Mouse (Mus musculus) kidney, adult 2 months (tissue): ENCODE data around the gene Got1. TPM values are rescaled to one million over a fixed set of nuclear protein-coding genes. Genes with fewer than 3 reads are reported as not detected.
"Not testable (repeated sequence)": the region's sequence is repeated elsewhere in the genome, so short reads cannot be mapped to it uniquely, and the experiment has no call there.

Experiments used
- DNase-seq: peaks from one replicate; pipeline ENCODE4 v3.0.0; 2021
- H3K27ac ChIP-seq: fragments of 200-500 bp; 2 replicates; pipeline ENCODE4 v1.5.1; 2012; ENCODE audit warnings: low read depth, low read length, control low read depth, inconsistent platforms; ENCODE audit not compliant: insufficient read depth
- H3K27me3 ChIP-seq: fragments of 200-500 bp; replicated peaks from 2 replicates; pipeline ENCODE4 v1.6.1; 2012; ENCODE audit warnings: mild to moderate bottlenecking, moderate library complexity, low read length, inconsistent platforms; ENCODE audit not compliant: control insufficient read depth, insufficient read depth
- H3K36me3 ChIP-seq: fragments of 200-500 bp; 2 replicates; pipeline ENCODE4 v1.6.1; 2012; ENCODE audit warnings: mild to moderate bottlenecking, moderate library complexity, low read length, inconsistent platforms; ENCODE audit not compliant: control insufficient read depth, insufficient read depth
- H3K4me1 ChIP-seq: fragments of 200-500 bp; 2 replicates; pipeline ENCODE4 v1.6.1; 2011; ENCODE audit warnings: low read length; ENCODE audit not compliant: control insufficient read depth, insufficient read depth
- H3K4me3 ChIP-seq: fragments of 200-500 bp; 2 replicates; pipeline ENCODE4 v1.5.1; 2011; ENCODE audit warnings: mild to moderate bottlenecking, low read depth, low read length, control low read depth; ENCODE audit not compliant: insufficient read depth
- CTCF ChIP-seq: fragments of 200-500 bp; conservative IDR thresholded peaks from 2 replicates; pipeline ENCODE4 v1.5.1; 2011; ENCODE audit warnings: low read depth, mild to moderate bottlenecking, control low read depth, low read length, moderate library complexity, mixed read lengths; ENCODE audit not compliant: insufficient read depth, insufficient read length
- POLR2A ChIP-seq: fragments of 200-500 bp; IDR thresholded peaks from one replicate; pipeline ENCODE4 v1.6.1; 2011; ENCODE audit warnings: low read depth, low read length, control low read depth
- WGBS: fragments of 180-500 bp; shearing (Covaris S2); methylation state at CpG from one replicate; pipeline ENCODE4 v1.1.7; 2018; 5-methylcytosine and 5-hydroxymethylcytosine counted together
- polyA plus RNA-seq: library from polyadenylated mRNA; depleted of rRNA; stranded (reverse); fragments of >200 nt; gene quantifications from 2 replicates; pipeline ENCODE4 v1.2.3, GENCODE M21; 2012

Gene Got1
- polyA plus RNA-seq, 1 experiment, result 118 TPM

- TF ChIP-seq CTCF (no peak), POLR2A (no peak)
- Histone ChIP-seq H3K27ac (peak overlapping the region; percentile 26), H3K4me1 (peaks cover 41% of the 10 kb centered on the region), H3K4me3 (no peak overlapping the region), H3K27me3 (no peaks in the 10 kb centered on the region), H3K36me3 (no peaks in the 10 kb centered on the region; the same call in 1 of the 2 replicates)
- peak; percentile 48 for DNase-seq
- WGBS, result 27% methylated on average over 14 of the region's 14 CpGs
Observed at GRCm38 (mm10) chr19:43516397-43517035, 7.9 kb downstream of the Got1 start.

GRCm38 (mm10) chr19:43515668-43516396 lies 8.6 kb downstream of the Got1 start:
- no peak for DNase-seq
- Histone ChIP-seq H3K4me1 (peaks cover 41% of the 10 kb centered on the region), H3K36me3 (no peaks in the 10 kb centered on the region; the same call in 1 of the 2 replicates), H3K4me3 (no peak overlapping the region), H3K27me3 (no peaks in the 10 kb centered on the region), H3K27ac (peak overlapping the region; percentile 26)
- WGBS, result 80% methylated on average over 23 of the region's 23 CpGs
- no peak for TF ChIP-seq POLR2A
- TF ChIP-seq CTCF, result no peak

- H3K27ac ChIP-seq, result peak overlapping the region; percentile 85
- peak; percentile 54 for DNase-seq
- WGBS, result 44% methylated on average over 8 of the region's 8 CpGs
- H3K36me3 ChIP-seq, result no peaks in the 10 kb centered on the region; the same call in none of the 2 replicates
- H3K27me3 ChIP-seq, result no peaks in the 10 kb centered on the region
- H3K4me3 ChIP-seq, result no peak overlapping the region
- peaks cover 36% of the 10 kb centered on the region for H3K4me1 ChIP-seq
- no peak for TF ChIP-seq POLR2A
- TF ChIP-seq CTCF, result no peak
Observed at GRCm38 (mm10) chr19:43513874-43514273, 10.5 kb downstream of the Got1 start.

- peak overlapping the region; percentile 78 for H3K27ac ChIP-seq
- WGBS, result 41% methylated on average over 22 of the region's 22 CpGs
- TF ChIP-seq POLR2A (no peak), CTCF (no peak)
- no peak overlapping the region for H3K4me3 ChIP-seq
- peaks cover 33% of the 10 kb centered on the region for H3K4me1 ChIP-seq
- H3K27me3 ChIP-seq, result no peaks in the 10 kb centered on the region
- no peaks in the 10 kb centered on the region; the same call in none of the 2 replicates for H3K36me3 ChIP-seq
- peak; percentile 79 for DNase-seq
Observed at GRCm38 (mm10) chr19:43511621-43512620, 12.5 kb downstream of the Got1 start.

- DNase-seq, result no peak
- WGBS, result 81% methylated on average over 14 of the region's 14 CpGs
- Histone ChIP-seq H3K4me3 (no peak overlapping the region), H3K27ac (no peak overlapping the region), H3K27me3 (no peaks in the 10 kb centered on the region), H3K36me3 (no peaks in the 10 kb centered on the region; the same call in none of the 2 replicates), H3K4me1 (peaks cover 23% of the 10 kb centered on the region)
- TF ChIP-seq POLR2A, result no peak
- no peak for TF ChIP-seq CTCF
Observed at GRCm38 (mm10) chr19:43510436-43511220, 13.8 kb downstream of the Got1 start.

- no peak for DNase-seq
- no peaks in the 10 kb centered on the region for H3K27me3 ChIP-seq
- H3K36me3 ChIP-seq, result peaks cover 3% of the 10 kb centered on the region
- no peak overlapping the region for H3K4me3 ChIP-seq
- no peaks in the 10 kb centered on the region for H3K4me1 ChIP-seq
- 85% methylated on average over 12 of the region's 12 CpGs for WGBS
- TF ChIP-seq CTCF (no peak), POLR2A (no peak)
- no peak overlapping the region for H3K27ac ChIP-seq
Observed at GRCm38 (mm10) chr19:43505441-43505840, 19.0 kb downstream of the Got1 start.

GRCm38 (mm10) chr19:43503593-43503992 lies 20.8 kb downstream of the Got1 start:
- 97% methylated on average over 8 of the region's 9 CpGs for WGBS
- not testable (repeated sequence) for H3K4me1 ChIP-seq, H3K4me3 ChIP-seq, H3K27me3 ChIP-seq, H3K27ac ChIP-seq, H3K36me3 ChIP-seq, DNase-seq
